In genomic region chr1:179060113-179060955, GRCm38 (mm10) we compare ENCODE assay signal across 8 mouse cellular contexts.
DNase-seq lines count a peak whose midpoint lies in the region; ATAC-seq lines count a peak whose summit lies in the region.

No protein-coding gene starts in this region.

- H3K36me3 ChIP-seq in liver, embryonic 11.5 days (ENCODE audit: control insufficient read depth, insufficient read depth, low read length) = no peaks in the 10 kb centered on the region
- no peaks in the 10 kb centered on the region for H3K36me3 ChIP-seq in embryonic facial prominence, embryonic 13.5 days
- no peaks in the 10 kb centered on the region for H3K36me3 ChIP-seq in intestine, embryonic 15.5 days
- no peaks in the 10 kb centered on the region for H3K36me3 ChIP-seq in midbrain, embryonic 12.5 days

- intact Hi-C loops in gastrocnemius, postnatal 36 days (cut with DNase I) = no loop called here

- peak; percentile 9; the same call in 1 of the 2 replicates for ATAC-seq in liver, embryonic 11.5 days (replicated peaks; ENCODE audit: low FRiP score)
- ATAC-seq in embryonic facial prominence, embryonic 13.5 days (ENCODE audit: insufficient number of reproducible peaks, insufficient read depth, low FRiP score, low TSS enrichment, low read depth) = no peak
- peak; percentile 56; the same call in 1 of the 2 replicates for ATAC-seq in intestine, embryonic 15.5 days
- ATAC-seq in midbrain, embryonic 12.5 days (ENCODE audit: low FRiP score, low read depth) = peak; percentile 60; the same call in 1 of the 2 replicates

- no peak for DNase-seq in liver, embryonic 11.5 days (ENCODE audit: low spot score)
- no peak for DNase-seq in liver
- no peak for DNase-seq in gastrocnemius, postnatal 36 days
- no peak for DNase-seq in adrenal gland, adult 2 months
- DNase-seq in layer of hippocampus, adult 18-20 months (ENCODE audit: low spot score in 2 of 2) = no peak

- peaks cover 34% of the 10 kb centered on the region for H3K4me1 ChIP-seq in liver, embryonic 11.5 days (replicated peaks; ENCODE audit: control insufficient read depth, insufficient read depth, low read length)
- peaks cover 75% of the 10 kb centered on the region for H3K4me1 ChIP-seq in embryonic facial prominence, embryonic 13.5 days
- peaks cover 29% of the 10 kb centered on the region for H3K4me1 ChIP-seq in intestine, embryonic 15.5 days (replicated peaks)
- H3K4me1 ChIP-seq in midbrain, embryonic 12.5 days = peaks cover 31% of the 10 kb centered on the region

- H3K4me2 ChIP-seq in liver, embryonic 11.5 days = no peak overlapping the region
- H3K4me2 ChIP-seq in embryonic facial prominence, embryonic 13.5 days = peak overlapping the region; percentile 44
- peak overlapping the region; percentile 30 for H3K4me2 ChIP-seq in intestine, embryonic 15.5 days (replicated peaks)
- no peak overlapping the region for H3K4me2 ChIP-seq in midbrain, embryonic 12.5 days (replicated peaks)

- H3K27ac ChIP-seq in liver, embryonic 11.5 days (ENCODE audit: low read depth, low read length) = peak overlapping the region; percentile 66
- peak overlapping the region; percentile 94 for H3K27ac ChIP-seq in embryonic facial prominence, embryonic 13.5 days
- H3K27ac ChIP-seq in intestine, embryonic 15.5 days = peak overlapping the region; percentile 77
- no peak overlapping the region for H3K27ac ChIP-seq in midbrain, embryonic 12.5 days (replicated peaks)

- H3K4me3 ChIP-seq in liver, embryonic 11.5 days (ENCODE audit: low read depth, low read length) = no peak overlapping the region
- H3K4me3 ChIP-seq in embryonic facial prominence, embryonic 13.5 days = no peak overlapping the region
- H3K4me3 ChIP-seq in intestine, embryonic 15.5 days (replicated peaks) = no peak overlapping the region
- no peak overlapping the region for H3K4me3 ChIP-seq in midbrain, embryonic 12.5 days

- no peaks in the 10 kb centered on the region for H3K9me3 ChIP-seq in liver, embryonic 11.5 days (ENCODE audit: control insufficient read depth, low read length)
- H3K9me3 ChIP-seq in embryonic facial prominence, embryonic 13.5 days = no peaks in the 10 kb centered on the region
- H3K9me3 ChIP-seq in intestine, embryonic 15.5 days = no peaks in the 10 kb centered on the region
- H3K9me3 ChIP-seq in midbrain, embryonic 12.5 days = no peaks in the 10 kb centered on the region

- 58% methylated on average over 18 of the region's 18 CpGs for WGBS in liver, embryonic 11.5 days
- 20% methylated on average over 18 of the region's 18 CpGs for WGBS in embryonic facial prominence, embryonic 13.5 days
- WGBS in intestine, embryonic 15.5 days = 30% methylated on average over 18 of the region's 18 CpGs
- 54% methylated on average over 18 of the region's 18 CpGs for WGBS in midbrain, embryonic 12.5 days

- no peaks in the 10 kb centered on the region for H3K27me3 ChIP-seq in liver, embryonic 11.5 days (replicated peaks; ENCODE audit: control insufficient read depth, insufficient read depth, low read length)
- H3K27me3 ChIP-seq in embryonic facial prominence, embryonic 13.5 days = no peaks in the 10 kb centered on the region
- H3K27me3 ChIP-seq in intestine, embryonic 15.5 days (replicated peaks) = no peaks in the 10 kb centered on the region
- H3K27me3 ChIP-seq in midbrain, embryonic 12.5 days = 0 out of 2 replicates have a peak, but pooled peaks cover 6% of the 10 kb centered on the region

- H3K9ac ChIP-seq in liver, embryonic 11.5 days (ENCODE audit: low read depth, low read length) = no peak overlapping the region
- H3K9ac ChIP-seq in embryonic facial prominence, embryonic 13.5 days = peak overlapping the region; percentile 36; the same call in 1 of the 2 replicates
- H3K9ac ChIP-seq in intestine, embryonic 15.5 days = no peak overlapping the region; the same call in 1 of the 2 replicates
- H3K9ac ChIP-seq in midbrain, embryonic 12.5 days (replicated peaks) = no peak overlapping the region

Comparison
In these comparisons a context has a peak if more than half of its experiments do, and no peak if none do; other contexts are left out.
1. H3K4me2 ChIP-seq: peak in embryonic facial prominence, embryonic 13.5 days (single experiment) and intestine, embryonic 15.5 days (single experiment); none in liver, embryonic 11.5 days (single experiment) and midbrain, embryonic 12.5 days (single experiment).